Mouse (Mus musculus): ENCODE results near the gene Mgat4b.

The Mgat4b gene

GRCm38 (mm10) chr11:50252166-50252565 is 41.5 kb downstream of the Mgat4b start:
- no peak for DNase-seq (ENCODE audit: low spot score in 2 of 2)

GRCm38 (mm10) chr11:50252684-50253265 is 42.1 kb downstream of the Mgat4b start:
- DNase-seq (ENCODE audit: low spot score in 2 of 2), result no peak

GRCm38 (mm10) chr11:50253393-50253792 is 42.7 kb downstream of the Mgat4b start:
- DNase-seq (ENCODE audit: low spot score in 2 of 2), result no peak

- DNase-seq (ENCODE audit: low spot score in 2 of 2), result no peak
Observed at GRCm38 (mm10) chr11:50254010-50254580, 43.4 kb downstream of the Mgat4b start.

GRCm38 (mm10) chr11:50256615-50257014 is 45.9 kb downstream of the Mgat4b start:
- DNase-seq (ENCODE audit: low spot score in 2 of 2), result no peak

GRCm38 (mm10) chr11:50258310-50258709 is 47.6 kb downstream of the Mgat4b start:
- no peak for DNase-seq (ENCODE audit: low spot score in 2 of 2)

GRCm38 (mm10) chr11:50262020-50262419 is 51.3 kb downstream of the Mgat4b start:
- no peak for DNase-seq (ENCODE audit: low spot score in 2 of 2)

- DNase-seq (ENCODE audit: low spot score in 2 of 2), result no peak
Observed at GRCm38 (mm10) chr11:50263198-50263597, 52.5 kb downstream of the Mgat4b start.

GRCm38 (mm10) chr11:50265931-50266330 is 55.2 kb downstream of the Mgat4b start:
- DNase-seq (ENCODE audit: low spot score in 2 of 2), result no peak

GRCm38 (mm10) chr11:50266997-50267396 is 56.3 kb downstream of the Mgat4b start:
- DNase-seq (ENCODE audit: low spot score in 2 of 2), result no peak

- no peak for DNase-seq (ENCODE audit: low spot score in 2 of 2)
Observed at GRCm38 (mm10) chr11:50269163-50269562, 58.5 kb downstream of the Mgat4b start.

- DNase-seq (ENCODE audit: low spot score in 2 of 2), result no peak
Observed at GRCm38 (mm10) chr11:50269885-50270284, 59.2 kb downstream of the Mgat4b start.

- no peak for DNase-seq (ENCODE audit: low spot score in 2 of 2)
Observed at GRCm38 (mm10) chr11:50272819-50273218, 62.1 kb downstream of the Mgat4b start.

- DNase-seq (ENCODE audit: low spot score in 2 of 2), result no peak
Observed at GRCm38 (mm10) chr11:50275077-50275476, 64.4 kb downstream of the Mgat4b start.

- DNase-seq (ENCODE audit: low spot score in 2 of 2), result peak in 1 of 2 experiments; percentile 24
Observed at GRCm38 (mm10) chr11:50275568-50276151, 65.0 kb downstream of the Mgat4b start.

- DNase-seq (ENCODE audit: low spot score in 2 of 2), result no peak
Observed at GRCm38 (mm10) chr11:50277025-50277424, 66.3 kb downstream of the Mgat4b start.

- no peak for DNase-seq (ENCODE audit: low spot score in 2 of 2)
Observed at GRCm38 (mm10) chr11:50277706-50278105, 67.0 kb downstream of the Mgat4b start.

- no peak for DNase-seq (ENCODE audit: low spot score in 2 of 2)
Observed at GRCm38 (mm10) chr11:50279005-50279404, 68.3 kb downstream of the Mgat4b start.

- no peak for DNase-seq (ENCODE audit: low spot score in 2 of 2)
Observed at GRCm38 (mm10) chr11:50280053-50280452, 69.4 kb downstream of the Mgat4b start.

Measured in spleen, postnatal 36 days (tissue).